Mouse (Mus musculus) bone marrow macrophage, adult 2 months (primary cell): Measurements from ENCODE around the gene Sgpl1.

Experiments used
- CTCF ChIP-seq: IDR thresholded peaks from 2 replicates; pipeline ENCODE4 v1.5.1; 2012; ENCODE audit warnings: low read depth, mild to moderate bottlenecking, low read length, moderate library complexity
- POLR2A ChIP-seq: IDR thresholded peaks from 2 replicates; pipeline ENCODE4 v1.6.1; 2012; ENCODE audit warnings: mild to moderate bottlenecking, low read depth, low read length, borderline replicate concordance

DNA sequence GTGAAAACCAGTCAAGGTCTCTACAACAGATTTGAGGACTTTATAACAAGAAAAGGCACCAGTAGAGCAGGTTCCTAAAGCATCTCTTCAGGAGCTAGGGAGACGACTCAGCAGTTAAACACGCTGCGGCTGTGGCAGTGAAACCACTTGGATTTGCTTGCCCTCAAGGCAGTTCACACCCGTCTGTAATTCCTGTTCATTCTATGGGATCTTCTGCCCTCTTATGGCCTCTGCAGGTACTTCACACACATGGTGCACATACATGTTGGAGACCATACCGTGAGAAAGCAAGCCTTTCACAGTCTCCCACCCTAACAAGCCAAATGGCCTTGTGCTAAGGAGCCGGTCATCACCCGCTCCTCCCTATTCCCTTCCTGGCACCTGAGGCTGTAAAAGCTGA, 90.8 kb downstream of the Sgpl1 start:
- no peak for TF ChIP-seq CTCF
- no peak for TF ChIP-seq POLR2A
